Mouse (Mus musculus) lung, embryonic 14.5 days (tissue): ENCODE data around the gene Ccpg1. TPM values are rescaled to one million over a fixed set of nuclear protein-coding genes. Genes with fewer than 3 reads are reported as not detected.

Source experiments
- ATAC-seq: fragments of 200-750 bp; cut with Nextera tagmentation; 2 replicates; pipeline ENCODE4 v1.8.0; 2017; ENCODE audit warnings: mild to moderate bottlenecking, moderate TSS enrichment, moderate library complexity; ENCODE audit not compliant: insufficient read depth
- DNase-seq: peaks from one replicate; pipeline ENCODE4 v3.0.0-alpha.2; 2015
- H3K27ac ChIP-seq: fragments of 300-500 bp; sonication (generic); 2 replicates; pipeline ENCODE4 v1.5.1; 2014; ENCODE audit warnings: low read depth, mild to moderate bottlenecking, moderate library complexity
- H3K27me3 ChIP-seq: fragments of 300-500 bp; sonication (generic); 2 replicates; pipeline ENCODE4 v1.6.1; 2014; ENCODE audit warnings: low read length, control low read depth; ENCODE audit not compliant: insufficient read depth
- H3K36me3 ChIP-seq: fragments of 300-500 bp; sonication (generic); 2 replicates; pipeline ENCODE4 v1.6.1; 2014; ENCODE audit warnings: control low read depth; ENCODE audit not compliant: insufficient read depth
- H3K4me1 ChIP-seq: fragments of 300-500 bp; sonication (generic); 2 replicates; pipeline ENCODE4 v1.6.1; 2014; ENCODE audit warnings: antibody characterized with exemption, control low read depth; ENCODE audit not compliant: insufficient read depth
- H3K4me2 ChIP-seq: fragments of 300-500 bp; sonication (generic); 2 replicates; pipeline ENCODE4 v1.6.1; 2014; ENCODE audit warnings: mild to moderate bottlenecking
- H3K4me3 ChIP-seq: fragments of 300-500 bp; sonication (generic); 2 replicates; pipeline ENCODE4 v1.5.1; 2014; ENCODE audit warnings: low read depth, low read length
- H3K9ac ChIP-seq: fragments of 300-500 bp; sonication (generic); 2 replicates; pipeline ENCODE4 v1.6.1; 2014
- H3K9me3 ChIP-seq: fragments of 300-500 bp; sonication (generic); 2 replicates; pipeline ENCODE4 v1.6.1; 2016; ENCODE audit warnings: low read depth, low read length, control low read depth
- CTCF ChIP-seq: IDR thresholded peaks from 2 replicates; pipeline ENCODE4 v1.5.1; 2016; ENCODE audit warnings: antibody characterized with exemption, low read depth
- WGBS: fragments of 180-500 bp; shearing (Covaris S2); extraction: QIAGEN DNeasy Blood & Tissue Kit; methylation state at CpG from one replicate; pipeline ENCODE4 v1.1.7; 2014; 5-methylcytosine and 5-hydroxymethylcytosine counted together
- polyA plus RNA-seq: library from polyadenylated mRNA; unstranded; fragments of >200 nt; fragmentation: Nextera tagmentation; extraction: Ambion mirVana; gene quantifications from 2 replicates; pipeline ENCODE4 v1.2.1, GENCODE M21; 2014

The Ccpg1 gene
- polyA plus RNA-seq, 1 experiment from 2014 or later: 20.6 TPM

- Histone ChIP-seq H3K27ac (no peak overlapping the region), H3K9ac (no peak overlapping the region), H3K36me3 (no peaks in the 10 kb centered on the region), H3K4me2 (no peak overlapping the region), H3K27me3 (no peaks in the 10 kb centered on the region), H3K4me1 (no peaks in the 10 kb centered on the region), H3K4me3 (no peak overlapping the region), H3K9me3 (no peaks in the 10 kb centered on the region)
- ATAC-seq: no peak
- no peak for TF ChIP-seq CTCF
- no peak for DNase-seq
Measured at GRCm38 (mm10) chr9:72972984-72973383, 12.2 kb upstream of the Ccpg1 start.

- H3K9ac ChIP-seq: no peak overlapping the region
- H3K9me3 ChIP-seq: no peaks in the 10 kb centered on the region
- H3K36me3 ChIP-seq: no peaks in the 10 kb centered on the region
- ATAC-seq: no peak
- no peaks in the 10 kb centered on the region for H3K27me3 ChIP-seq
- TF ChIP-seq CTCF: no peak
- H3K4me1 ChIP-seq: no peaks in the 10 kb centered on the region
- no peak for DNase-seq
- no peak overlapping the region for H3K4me3 ChIP-seq
- whole genome bisulfite sequencing: 85% methylated on average over 5 of the region's 5 CpGs
- no peak overlapping the region for H3K4me2 ChIP-seq
- no peak overlapping the region for H3K27ac ChIP-seq
Measured at GRCm38 (mm10) chr9:72974734-72975133, 10.5 kb upstream of the Ccpg1 start.

GRCm38 (mm10) chr9:72975242-72975641, 10.0 kb upstream of the Ccpg1 start:
- no peak for DNase-seq
- H3K27ac ChIP-seq: no peak overlapping the region
- 86% methylated on average over 1 of the region's 1 CpGs for WGBS
- H3K9me3 ChIP-seq: no peaks in the 10 kb centered on the region
- no peak overlapping the region for H3K9ac ChIP-seq
- H3K27me3 ChIP-seq: no peaks in the 10 kb centered on the region
- no peak for TF ChIP-seq CTCF
- no peaks in the 10 kb centered on the region for H3K36me3 ChIP-seq
- no peaks in the 10 kb centered on the region for H3K4me1 ChIP-seq
- ATAC-seq: no peak
- H3K4me2 ChIP-seq: no peak overlapping the region
- no peak overlapping the region for H3K4me3 ChIP-seq

- ATAC-seq (no peak), DNase-seq (no peak)
- Histone ChIP-seq H3K4me2 (no peak overlapping the region), H3K27ac (no peak overlapping the region), H3K9ac (no peak overlapping the region), H3K36me3 (no peaks in the 10 kb centered on the region), H3K27me3 (no peaks in the 10 kb centered on the region), H3K4me3 (no peak overlapping the region), H3K9me3 (no peaks in the 10 kb centered on the region), H3K4me1 (peaks cover 4% of the 10 kb centered on the region; the same call in 1 of the 2 replicates)
- no peak for TF ChIP-seq CTCF
- WGBS: 51% methylated on average over 2 of the region's 2 CpGs
Measured at GRCm38 (mm10) chr9:72983066-72983465, 2.2 kb upstream of the Ccpg1 start.

GRCm38 (mm10) chr9:72987703-72988102, 2.5 kb downstream of the Ccpg1 start:
- H3K9me3 ChIP-seq: no peaks in the 10 kb centered on the region
- H3K36me3 ChIP-seq: no peaks in the 10 kb centered on the region
- no peak overlapping the region for H3K4me2 ChIP-seq
- TF ChIP-seq CTCF: no peak
- no peak overlapping the region for H3K4me3 ChIP-seq
- peaks cover 4% of the 10 kb centered on the region; the same call in 1 of the 2 replicates for H3K4me1 ChIP-seq
- H3K27ac ChIP-seq: no peak overlapping the region
- no peak overlapping the region for H3K9ac ChIP-seq
- WGBS: 59% methylated on average over 3 of the region's 3 CpGs
- H3K27me3 ChIP-seq: no peaks in the 10 kb centered on the region
- ATAC-seq (no peak), DNase-seq (no peak)

GRCm38 (mm10) chr9:72988706-72989105, 3.5 kb downstream of the Ccpg1 start:
- Histone ChIP-seq H3K9me3 (no peaks in the 10 kb centered on the region), H3K9ac (no peak overlapping the region), H3K4me3 (no peak overlapping the region), H3K4me1 (peaks cover 4% of the 10 kb centered on the region; the same call in 1 of the 2 replicates), H3K27ac (no peak overlapping the region), H3K36me3 (no peaks in the 10 kb centered on the region), H3K4me2 (no peak overlapping the region), H3K27me3 (no peaks in the 10 kb centered on the region)
- no peak for DNase-seq
- no peak for TF ChIP-seq CTCF
- no peak for ATAC-seq
- WGBS: 72% methylated on average over 5 of the region's 5 CpGs

GRCm38 (mm10) chr9:72991420-72991819, 6.2 kb downstream of the Ccpg1 start:
- no peak for TF ChIP-seq CTCF
- 85% methylated on average over 2 of the region's 2 CpGs for WGBS
- no peaks in the 10 kb centered on the region for H3K36me3 ChIP-seq
- no peak for DNase-seq
- H3K27me3 ChIP-seq: no peaks in the 10 kb centered on the region
- H3K9me3 ChIP-seq: no peaks in the 10 kb centered on the region
- H3K9ac ChIP-seq: no peak overlapping the region
- no peak overlapping the region for H3K27ac ChIP-seq
- H3K4me1 ChIP-seq: no peaks in the 10 kb centered on the region
- H3K4me2 ChIP-seq: no peak overlapping the region
- ATAC-seq: no peak
- no peak overlapping the region for H3K4me3 ChIP-seq

- no peaks in the 10 kb centered on the region for H3K9me3 ChIP-seq
- H3K27ac ChIP-seq: no peak overlapping the region
- ATAC-seq: no peak
- TF ChIP-seq CTCF: no peak
- no peaks in the 10 kb centered on the region for H3K27me3 ChIP-seq
- H3K4me3 ChIP-seq: no peak overlapping the region
- H3K36me3 ChIP-seq: no peaks in the 10 kb centered on the region
- H3K9ac ChIP-seq: no peak overlapping the region
- H3K4me2 ChIP-seq: no peak overlapping the region
- H3K4me1 ChIP-seq: no peaks in the 10 kb centered on the region
- 81% methylated on average over 5 of the region's 5 CpGs for whole genome bisulfite sequencing
- DNase-seq: no peak
Measured at GRCm38 (mm10) chr9:72992576-72992975, 7.3 kb downstream of the Ccpg1 start.
